Mouse (Mus musculus) bone marrow, adult 2 months (tissue): ENCODE data around the gene Taf6.

Experiments
- CTCF ChIP-seq: fragments of 200-500 bp; IDR thresholded peaks from 2 replicates; pipeline ENCODE4 v1.5.1; 2011; ENCODE audit warnings: low read length, control low read depth; ENCODE audit not compliant: control insufficient read depth, insufficient read depth
- POLR2A ChIP-seq: fragments of 200-500 bp; IDR thresholded peaks from 2 replicates; pipeline ENCODE4 v1.6.1; 2011; ENCODE audit warnings: low read depth, mild to moderate bottlenecking, control low read depth, low read length, borderline replicate concordance; ENCODE audit not compliant: control insufficient read depth

DNA sequence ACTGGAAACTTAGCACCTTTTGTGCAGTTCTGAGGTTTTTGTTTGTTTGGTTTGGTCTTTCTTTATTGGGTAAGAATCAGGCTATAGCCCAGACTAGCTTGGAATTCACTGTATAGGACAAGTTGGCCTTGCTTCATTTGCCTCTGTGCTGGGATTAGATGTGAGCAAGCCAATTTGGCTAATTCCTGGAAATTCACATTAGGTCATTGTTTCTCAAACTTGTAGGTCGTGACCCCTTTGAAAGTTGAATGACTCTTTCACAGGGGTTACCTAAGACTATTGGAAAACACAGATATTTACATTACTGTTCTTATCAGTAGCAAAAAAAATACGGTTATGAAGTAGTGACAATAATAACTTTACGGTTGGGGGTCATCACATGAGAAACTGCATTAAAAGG, 32.9 kb downstream of the Taf6 start:
- TF ChIP-seq POLR2A (no peak), CTCF (no peak)
